Mouse (Mus musculus): ENCODE measurements around the gene Adipor2. TPM values are rescaled to one million over a fixed set of nuclear protein-coding genes. Genes with fewer than 3 reads are reported as not detected.

Adipor2 gene
- polyA plus RNA-seq, 1 experiment from 2014 or later: 43.3 TPM

- no peak overlapping the region for H3K27ac ChIP-seq
- no peak overlapping the region for H3K9ac ChIP-seq (ENCODE audit: low read depth, low read length)
- H3K4me1 ChIP-seq (replicated peaks; ENCODE audit: insufficient read depth, low read length): no peaks in the 10 kb centered on the region
- no peaks in the 10 kb centered on the region for H3K36me3 ChIP-seq (ENCODE audit: insufficient read depth, low read length)
- no peak for ATAC-seq (replicated peaks; ENCODE audit: low FRiP score, low read depth)
- WGBS: 88% methylated on average over 3 of the region's 3 CpGs
- H3K4me2 ChIP-seq (ENCODE audit: low read length): no peak overlapping the region
- no peak overlapping the region for H3K4me3 ChIP-seq (replicated peaks; ENCODE audit: low read depth, low read length)
- DNase-seq (ENCODE audit: low spot score): no peak
- H3K27me3 ChIP-seq (ENCODE audit: insufficient read depth, low read length): no peaks in the 10 kb centered on the region
- peak; percentile 46; the same call in 1 of the 2 replicates for TF ChIP-seq CTCF (IDR thresholded peaks at IDR 0.05; ENCODE audit: low read depth)
- H3K9me3 ChIP-seq (replicated peaks; ENCODE audit: low read length): no peaks in the 10 kb centered on the region
These were observed 11.1 kb upstream of the Adipor2 start for GRCm38 (mm10) chr6:119428611-119429010.

GRCm38 (mm10) chr6:119421001-119421400 is 3.5 kb upstream of the Adipor2 start:
- no peak overlapping the region for H3K4me2 ChIP-seq (ENCODE audit: low read length)
- TF ChIP-seq CTCF (IDR thresholded peaks at IDR 0.05; ENCODE audit: low read depth): no peak
- DNase-seq (ENCODE audit: low spot score) (no peak), ATAC-seq (replicated peaks; ENCODE audit: low FRiP score, low read depth) (no peak)
- H3K27me3 ChIP-seq (ENCODE audit: insufficient read depth, low read length): no peaks in the 10 kb centered on the region
- H3K27ac ChIP-seq: no peak overlapping the region
- peaks cover 3% of the 10 kb centered on the region for H3K4me1 ChIP-seq (replicated peaks; ENCODE audit: insufficient read depth, low read length)
- H3K9ac ChIP-seq (ENCODE audit: low read depth, low read length): no peak overlapping the region
- WGBS: 86% methylated on average over 4 of the region's 4 CpGs
- H3K9me3 ChIP-seq (replicated peaks; ENCODE audit: low read length): no peaks in the 10 kb centered on the region
- H3K4me3 ChIP-seq (replicated peaks; ENCODE audit: low read depth, low read length): no peak overlapping the region
- H3K36me3 ChIP-seq (ENCODE audit: insufficient read depth, low read length): no peaks in the 10 kb centered on the region

GRCm38 (mm10) chr6:119420357-119420756 is 2.9 kb upstream of the Adipor2 start:
- Histone ChIP-seq H3K4me3 (replicated peaks; ENCODE audit: low read depth, low read length) (no peak overlapping the region), H3K4me2 (ENCODE audit: low read length) (no peak overlapping the region), H3K27me3 (ENCODE audit: insufficient read depth, low read length) (no peaks in the 10 kb centered on the region), H3K27ac (no peak overlapping the region), H3K9me3 (replicated peaks; ENCODE audit: low read length) (no peaks in the 10 kb centered on the region), H3K9ac (ENCODE audit: low read depth, low read length) (no peak overlapping the region), H3K36me3 (ENCODE audit: insufficient read depth, low read length) (no peaks in the 10 kb centered on the region), H3K4me1 (replicated peaks; ENCODE audit: insufficient read depth, low read length) (peaks cover 3% of the 10 kb centered on the region)
- ATAC-seq (replicated peaks; ENCODE audit: low FRiP score, low read depth) (no peak), DNase-seq (ENCODE audit: low spot score) (no peak)
- TF ChIP-seq CTCF (IDR thresholded peaks at IDR 0.05; ENCODE audit: low read depth): no peak
- 96% methylated on average over 5 of the region's 5 CpGs for WGBS

- no peak overlapping the region for H3K4me3 ChIP-seq (replicated peaks; ENCODE audit: low read depth, low read length)
- ATAC-seq (replicated peaks; ENCODE audit: low FRiP score, low read depth) (no peak), DNase-seq (ENCODE audit: low spot score) (no peak)
- H3K9ac ChIP-seq (ENCODE audit: low read depth, low read length): no peak overlapping the region
- no peak for TF ChIP-seq CTCF (IDR thresholded peaks at IDR 0.05; ENCODE audit: low read depth)
- H3K9me3 ChIP-seq (replicated peaks; ENCODE audit: low read length): no peaks in the 10 kb centered on the region
- H3K27ac ChIP-seq: 0 out of 2 replicates have a peak overlapping the region, but pooled peaks have one; percentile 54
- no peaks in the 10 kb centered on the region for H3K27me3 ChIP-seq (ENCODE audit: insufficient read depth, low read length)
- no peaks in the 10 kb centered on the region for H3K36me3 ChIP-seq (ENCODE audit: insufficient read depth, low read length)
- H3K4me1 ChIP-seq (replicated peaks; ENCODE audit: insufficient read depth, low read length): peaks cover 3% of the 10 kb centered on the region
- WGBS: 45% methylated on average over 7 of the region's 7 CpGs
- H3K4me2 ChIP-seq (ENCODE audit: low read length): no peak overlapping the region
These were observed 1.9 kb upstream of the Adipor2 start for GRCm38 (mm10) chr6:119419412-119419811.

GRCm38 (mm10) chr6:119418392-119419251 is 1.1 kb upstream of the Adipor2 start:
- 41% methylated on average over 7 of the region's 7 CpGs for WGBS
- no peak for TF ChIP-seq CTCF (IDR thresholded peaks at IDR 0.05; ENCODE audit: low read depth)
- Histone ChIP-seq H3K9ac (ENCODE audit: low read depth, low read length) (no peak overlapping the region), H3K36me3 (ENCODE audit: insufficient read depth, low read length) (no peaks in the 10 kb centered on the region), H3K27me3 (ENCODE audit: insufficient read depth, low read length) (no peaks in the 10 kb centered on the region), H3K9me3 (replicated peaks; ENCODE audit: low read length) (no peaks in the 10 kb centered on the region), H3K4me2 (ENCODE audit: low read length) (no peak overlapping the region), H3K4me3 (replicated peaks; ENCODE audit: low read depth, low read length) (no peak overlapping the region), H3K4me1 (replicated peaks; ENCODE audit: insufficient read depth, low read length) (peaks cover 3% of the 10 kb centered on the region), H3K27ac (peak overlapping the region; percentile 54)
- DNase-seq (ENCODE audit: low spot score): peak; percentile 39
- ATAC-seq (replicated peaks; ENCODE audit: low FRiP score, low read depth): peak; percentile 65; the same call in 1 of the 2 replicates

- whole genome bisulfite sequencing: 85% methylated on average over 7 of the region's 7 CpGs
These were observed 317 bp upstream of the Adipor2 start for GRCm38 (mm10) chr6:119417821-119418220.

More at GRCm38 (mm10) chr6:119417821-119418220, 317 bp upstream of the Adipor2 start:
- DNase-seq (ENCODE audit: low spot score): no peak
- H3K27me3 ChIP-seq (ENCODE audit: insufficient read depth, low read length): no peaks in the 10 kb centered on the region
- TF ChIP-seq CTCF (IDR thresholded peaks at IDR 0.05; ENCODE audit: low read depth): no peak
- peaks cover 3% of the 10 kb centered on the region for H3K4me1 ChIP-seq (replicated peaks; ENCODE audit: insufficient read depth, low read length)
- H3K9ac ChIP-seq (ENCODE audit: low read depth, low read length): no peak overlapping the region
- H3K4me2 ChIP-seq (ENCODE audit: low read length): no peak overlapping the region
- H3K27ac ChIP-seq: no peak overlapping the region
- H3K4me3 ChIP-seq (replicated peaks; ENCODE audit: low read depth, low read length): no peak overlapping the region
- H3K36me3 ChIP-seq (ENCODE audit: insufficient read depth, low read length): no peaks in the 10 kb centered on the region
- no peak for ATAC-seq (replicated peaks; ENCODE audit: low FRiP score, low read depth)
- H3K9me3 ChIP-seq (replicated peaks; ENCODE audit: low read length): no peaks in the 10 kb centered on the region

Measured in kidney, postnatal 0 days (tissue).